Mouse (Mus musculus): ENCODE results near the gene Sun2. TPM values are rescaled to one million over a fixed set of nuclear protein-coding genes. Genes with fewer than 3 reads are reported as not detected.

Sun2 gene
- total RNA-seq, 2 experiments from 2014 or later, result 58.1 to 61.0 TPM

GRCm38 (mm10) chr15:79725190-79725789 is 17.0 kb downstream of the Sun2 start:
- peak in 1 of 2 experiments; percentile 30 for DNase-seq

- peak; percentile 49 to 59 for DNase-seq
Measured at GRCm38 (mm10) chr15:79723439-79723838, 18.9 kb downstream of the Sun2 start.

- no peak for DNase-seq
Measured at GRCm38 (mm10) chr15:79720796-79721195, 21.5 kb downstream of the Sun2 start.

- DNase-seq, result no peak
Measured at GRCm38 (mm10) chr15:79720267-79720666, 22.1 kb downstream of the Sun2 start.

DNA sequence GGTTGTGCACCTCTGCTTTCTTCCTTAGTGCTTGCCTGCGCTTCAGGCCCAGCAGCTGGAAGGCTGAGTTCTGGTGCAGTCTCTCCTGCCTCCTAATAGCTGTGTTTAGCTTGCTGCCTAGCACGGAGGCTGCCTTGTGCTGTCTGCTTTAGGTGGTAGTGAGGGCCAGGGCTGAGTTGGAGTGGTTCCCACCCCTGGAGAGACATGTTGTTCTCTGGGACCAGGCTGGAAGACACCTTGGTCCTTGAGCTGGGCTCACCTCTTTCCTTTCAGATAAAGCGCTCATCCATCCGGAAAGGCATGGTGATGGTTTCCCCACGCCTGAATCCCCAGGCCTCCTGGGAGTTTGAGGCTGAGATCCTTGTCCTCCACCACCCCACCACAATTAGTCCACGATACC is 25.6 kb downstream of the Sun2 start:
- no peak for DNase-seq

DNA sequence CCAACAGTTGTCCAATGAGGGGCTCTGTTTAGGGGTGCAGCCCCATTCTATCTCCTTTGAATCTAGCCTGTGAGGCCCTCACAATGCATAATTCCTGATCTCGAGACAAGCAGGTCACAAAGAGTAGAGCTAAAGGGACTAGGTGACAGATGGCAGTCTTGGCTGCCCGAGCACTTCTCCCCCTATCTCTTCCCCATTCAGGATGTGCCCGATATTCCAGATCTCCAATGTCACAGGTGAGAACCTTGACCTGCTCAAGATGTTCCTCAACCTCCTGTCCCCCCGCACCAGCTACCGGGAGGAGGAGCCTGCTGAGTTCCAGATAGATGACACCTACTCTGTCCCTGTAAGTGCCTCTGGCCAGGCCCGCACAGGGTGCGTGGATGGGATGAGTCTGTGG is 26.7 kb downstream of the Sun2 start:
- no peak for DNase-seq

- DNase-seq, result no peak
Measured at GRCm38 (mm10) chr15:79708229-79708822, 34.0 kb downstream of the Sun2 start.

DNA sequence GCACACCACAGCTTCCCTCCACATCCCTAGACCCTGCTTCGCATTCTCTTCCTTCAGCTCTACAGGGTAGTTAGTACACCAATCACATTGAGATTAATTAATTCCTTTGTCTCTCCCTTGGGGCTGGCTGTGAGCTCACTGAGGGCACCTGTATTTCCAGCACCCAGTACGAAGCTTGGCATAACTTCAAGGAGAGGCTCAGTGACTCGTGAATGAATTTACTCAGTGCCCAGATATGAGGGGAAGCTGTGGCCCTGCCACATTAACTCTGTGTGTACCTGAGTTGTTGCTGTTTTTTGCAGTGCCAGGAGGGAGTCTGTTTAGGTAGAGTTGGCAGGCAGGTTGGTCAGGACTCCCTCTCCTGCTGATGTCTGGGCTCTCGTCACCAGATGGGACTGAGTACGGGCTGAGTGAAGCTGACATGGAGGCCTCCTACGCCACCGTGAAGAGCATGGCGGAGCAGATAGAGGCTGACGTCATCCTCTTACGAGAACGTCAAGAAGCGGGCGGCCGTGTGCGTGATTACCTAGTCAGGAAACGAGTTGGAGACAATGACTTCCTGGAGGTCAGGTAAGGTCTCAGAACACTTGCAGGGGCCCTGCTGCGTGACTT is 35.6 kb downstream of the Sun2 start:
- no peak for DNase-seq

DNA sequence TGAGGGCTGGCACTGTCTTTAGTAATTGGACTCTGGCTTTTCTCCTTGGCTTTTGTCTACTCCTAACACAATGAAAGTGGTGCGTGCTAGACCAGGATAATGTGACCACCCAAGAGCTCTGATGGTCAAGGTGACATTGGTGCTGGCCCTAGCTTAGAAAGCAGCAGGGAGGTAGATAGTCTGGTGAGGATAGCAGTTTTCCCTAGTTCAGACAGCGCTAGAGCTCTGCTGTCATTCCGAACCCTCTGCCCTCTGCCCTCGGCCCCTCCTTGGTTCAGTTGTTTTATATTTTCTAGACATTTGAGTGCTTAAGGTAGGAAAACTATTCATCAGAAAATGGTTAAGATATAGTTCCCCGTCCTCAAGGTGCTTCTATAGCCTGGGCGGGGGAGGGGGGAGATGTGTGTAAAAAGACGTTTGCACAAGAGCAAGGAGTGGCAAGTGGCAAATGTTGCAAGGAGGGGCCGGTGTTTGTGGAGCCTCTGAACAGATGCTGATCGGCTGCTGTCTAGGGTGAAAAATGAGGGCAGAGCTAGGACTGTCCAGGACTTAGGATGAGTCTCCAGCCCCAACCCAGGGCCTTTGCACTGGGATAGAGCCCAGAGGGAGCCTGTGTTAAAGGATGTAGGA is 44.7 kb downstream of the Sun2 start:
- DNase-seq, result no peak

DNA sequence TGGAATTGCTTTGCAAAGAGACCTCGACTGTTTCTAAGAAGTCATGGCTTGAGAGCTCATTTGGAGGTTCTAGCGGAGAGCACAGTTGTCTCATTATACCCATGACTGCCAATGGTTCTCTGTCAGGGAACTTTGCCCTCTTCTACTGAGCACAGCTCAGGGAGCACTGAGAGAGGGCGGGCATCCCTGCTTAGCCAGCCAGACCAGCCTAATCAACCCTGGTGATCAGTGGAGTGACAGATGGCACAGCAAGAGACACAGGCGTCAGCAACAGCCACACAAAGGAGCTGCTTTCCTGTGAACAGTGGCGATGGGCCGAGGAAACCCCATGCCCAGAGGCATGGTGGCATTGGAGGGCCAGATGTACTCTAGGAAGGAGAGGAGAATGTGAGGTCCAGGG is 45.3 kb downstream of the Sun2 start:
- no peak for DNase-seq

- DNase-seq, result no peak
Measured at GRCm38 (mm10) chr15:79696508-79696907, 45.8 kb downstream of the Sun2 start.

GRCm38 (mm10) chr15:79695516-79695915 is 46.8 kb downstream of the Sun2 start:
- DNase-seq, result no peak

- DNase-seq, result no peak
Measured at GRCm38 (mm10) chr15:79694512-79694911, 47.8 kb downstream of the Sun2 start.

DNA sequence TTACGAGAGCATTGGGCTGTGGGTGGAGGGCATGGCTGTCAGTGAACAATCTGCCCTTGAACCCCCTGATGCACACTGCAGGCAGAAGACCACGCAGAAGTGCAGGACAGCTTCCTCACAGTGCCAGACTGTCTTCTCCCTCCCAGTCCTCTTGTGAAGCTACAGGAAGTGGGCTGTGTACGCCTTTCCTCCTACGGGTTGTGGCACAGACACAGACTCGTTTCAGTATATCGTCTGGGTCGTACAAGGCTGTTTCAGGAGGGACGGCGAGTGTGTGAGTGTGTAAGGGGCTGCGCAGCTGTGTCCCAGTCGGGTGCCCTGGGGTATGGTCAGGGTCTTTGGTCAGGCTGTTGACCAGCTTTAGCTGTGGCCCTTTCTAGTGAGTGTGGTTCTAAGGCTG is 48.6 kb downstream of the Sun2 start:
- DNase-seq, result no peak

DNA sequence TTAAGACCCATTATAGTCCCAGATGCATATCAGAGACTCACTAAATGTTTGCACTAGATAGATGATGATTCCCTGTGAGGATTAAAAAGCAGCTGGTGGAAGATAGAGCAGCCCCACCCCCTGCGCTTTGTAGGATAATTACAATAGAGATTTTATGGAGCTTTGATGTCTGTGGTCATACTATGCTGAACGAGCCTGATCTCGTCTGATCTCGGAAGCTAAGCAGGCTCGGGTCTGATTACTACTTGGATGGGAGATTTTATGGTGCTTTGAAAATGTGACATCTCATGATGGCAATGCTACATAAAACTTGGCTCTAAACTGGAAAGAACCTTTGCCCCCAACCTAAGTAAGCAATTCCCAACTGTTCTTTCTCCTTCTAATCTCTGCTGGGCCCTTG is 50.0 kb downstream of the Sun2 start:
- DNase-seq, result no peak

DNA sequence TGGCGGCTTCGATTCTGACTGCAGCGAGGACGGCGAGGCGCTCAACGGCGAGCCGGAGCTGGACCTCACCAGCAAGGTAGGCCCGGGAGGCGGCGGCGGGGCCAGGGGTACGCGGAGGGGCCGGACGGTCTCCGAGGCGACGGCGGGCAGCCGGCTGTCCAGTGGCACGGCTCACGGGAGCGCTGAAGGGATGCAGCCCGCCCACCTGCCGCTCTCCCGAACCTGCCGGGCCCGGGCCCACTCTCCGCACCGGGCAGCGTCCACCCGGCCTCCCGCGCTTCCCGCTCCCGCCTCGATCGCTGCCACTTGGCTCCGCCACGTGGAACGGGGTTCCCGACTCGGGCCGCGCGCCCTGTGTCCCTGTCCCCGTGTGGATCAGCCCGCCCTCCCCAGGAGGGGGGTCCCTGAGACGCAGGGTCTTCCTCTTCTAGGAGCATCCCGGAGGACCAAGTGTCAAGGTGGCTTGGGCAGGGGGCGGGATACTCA is 51.3 kb downstream of the Sun2 start:
- DNase-seq, result peak in 1 of 2 experiments; percentile 42

- DNase-seq, result peak; percentile 96 to 97
Measured at GRCm38 (mm10) chr15:79690426-79691022, 51.8 kb downstream of the Sun2 start, which contains the start of gene Gtpbp1. Gene Gtpbp1, plus strand, starts transcription at chr15:79690845.

DNA sequence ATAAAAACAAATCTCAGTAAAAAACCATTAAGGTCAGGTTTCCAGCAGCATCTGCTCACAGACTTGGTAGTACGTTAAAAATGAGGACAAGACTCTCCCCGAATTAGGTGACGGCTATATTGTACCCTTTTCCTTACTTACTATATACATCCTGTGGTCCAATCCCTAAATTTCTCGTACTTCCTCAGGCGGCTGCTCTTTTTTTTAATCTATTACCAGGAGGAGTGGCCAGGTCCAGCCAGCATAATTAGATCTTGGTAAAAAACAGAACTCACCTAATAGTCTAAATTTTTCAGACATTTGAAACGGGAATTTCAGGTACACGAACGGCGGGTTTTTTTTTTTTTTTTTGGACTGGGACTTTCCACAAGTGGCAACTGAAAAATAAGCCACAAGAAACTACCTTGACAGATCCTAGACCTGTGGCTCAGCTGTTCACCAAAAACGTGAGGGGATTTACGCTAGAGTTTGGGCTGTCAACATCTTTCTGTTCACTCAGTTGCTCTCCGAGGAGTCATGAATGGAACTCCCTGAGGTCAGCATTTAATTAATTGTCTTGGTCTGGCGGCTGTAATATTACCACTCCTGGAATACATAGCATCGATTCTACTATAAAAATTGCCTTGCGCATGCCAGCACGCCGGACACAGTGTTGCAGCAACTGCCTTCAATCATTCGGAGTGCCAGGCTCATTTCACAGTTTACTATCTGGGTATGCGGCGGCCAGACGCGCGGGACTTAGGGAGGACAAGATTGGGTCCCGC is 52.5 kb downstream of the Sun2 start:
- no peak for DNase-seq

- no peak for DNase-seq
Measured at GRCm38 (mm10) chr15:79688268-79688956, 53.9 kb downstream of the Sun2 start.

DNA sequence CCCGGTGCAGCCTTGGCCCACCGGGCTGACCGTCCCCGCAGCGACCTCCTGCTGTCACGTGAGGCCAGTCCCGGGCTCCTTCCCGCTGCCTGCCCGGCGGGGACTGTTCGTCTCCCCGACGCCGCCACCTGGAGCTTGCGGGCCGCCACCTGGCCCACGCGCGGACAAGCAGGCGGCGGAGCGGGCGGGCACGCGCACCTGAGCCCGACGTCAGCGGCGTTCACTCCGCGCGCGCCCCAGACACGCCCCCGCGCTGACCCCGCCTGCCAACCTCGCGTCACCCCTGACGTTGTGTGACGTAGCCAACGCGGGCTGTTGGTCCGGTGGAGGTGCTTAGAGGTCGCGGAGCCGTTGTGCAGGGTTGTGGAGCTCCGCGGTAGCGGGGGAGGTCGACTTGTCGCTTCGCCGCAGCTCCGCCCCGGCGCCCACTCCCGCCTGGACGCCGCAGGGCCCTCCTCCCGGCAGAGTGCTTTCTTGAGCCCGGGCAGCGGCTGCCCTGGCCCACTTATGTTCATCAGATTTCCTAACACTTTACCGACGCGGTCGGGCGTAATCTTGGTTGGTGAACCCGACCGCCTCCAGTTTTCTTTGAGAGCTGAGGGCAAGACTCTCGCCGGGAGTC is 54.6 kb downstream of the Sun2 start, which contains the start of gene Josd1:
Josd1 (minus strand) TSS at position 274 of the 622 bp plus-strand sequence.
- peak; percentile 97 to 98 for DNase-seq

DNA sequence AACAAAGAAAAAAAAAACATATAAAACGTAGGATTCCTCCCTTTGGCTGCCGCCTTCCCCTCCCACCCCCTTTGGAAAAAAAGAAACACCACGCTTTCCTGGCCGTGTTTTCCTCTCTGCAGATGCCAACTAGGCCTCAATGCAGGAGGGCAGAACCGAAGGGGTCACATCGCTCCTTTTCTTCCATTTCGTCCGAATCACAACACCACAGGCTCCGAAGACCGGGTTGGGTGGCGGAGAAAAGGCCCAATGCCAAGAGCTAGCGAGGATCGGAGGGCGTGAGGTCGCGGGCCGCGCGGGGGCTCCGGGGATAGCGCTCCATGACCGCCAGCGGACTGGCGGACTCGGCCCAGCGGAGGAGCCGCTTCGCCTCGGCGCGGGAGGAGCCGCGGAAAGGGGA is 55.2 kb downstream of the Sun2 start:
- DNase-seq, result no peak

All from adrenal gland, postnatal 36 days (tissue).